10 mouse cellular contexts compared by ENCODE assay signal in genomic region chr19:29418661-29419115, GRCm38 (mm10). TPM values are rescaled to one million over a fixed set of nuclear protein-coding genes. Genes with fewer than 3 reads are reported as not detected.
DNase-seq lines count a peak whose midpoint lies in the region; ATAC-seq and TF ChIP-seq lines count a peak whose summit lies in the region.
"Had no signal": no experiment of that assay in that cellular context is flagged by ENCODE, and none has a peak within 500 bp of the region (broad histone marks: within the 10 kb centered on the region; RNA-seq: fewer than 3 reads in every experiment).

No protein-coding gene starts in this region.

- TF ChIP-seq CTCF in liver, embryonic 14.5 days (IDR thresholded peaks at IDR 0.05; ENCODE audit: low read depth): no peak

- H3K9me3 ChIP-seq in embryonic facial prominence, embryonic 15.5 days (replicated peaks): no peaks in the 10 kb centered on the region
- H3K9me3 ChIP-seq in embryonic facial prominence, embryonic 10.5 days: no peaks in the 10 kb centered on the region
- no peaks in the 10 kb centered on the region for H3K9me3 ChIP-seq in liver, embryonic 14.5 days (ENCODE audit: control insufficient read depth, low read length)
- H3K9me3 ChIP-seq in stomach, embryonic 14.5 days (ENCODE audit: control insufficient read depth, low read depth, low read length): no peaks in the 10 kb centered on the region
- H3K9me3 ChIP-seq: neural tube, embryonic 13.5 days had no signal

- H3K9ac ChIP-seq in embryonic facial prominence, embryonic 15.5 days: no peak overlapping the region
- no peak overlapping the region for H3K9ac ChIP-seq in liver, embryonic 14.5 days (replicated peaks)
- no peak overlapping the region for H3K9ac ChIP-seq in stomach, embryonic 14.5 days (replicated peaks; ENCODE audit: low read depth, low read length)
- H3K9ac ChIP-seq: neural tube, embryonic 13.5 days had no signal

- H3K27me3 ChIP-seq in embryonic facial prominence, embryonic 15.5 days: no peaks in the 10 kb centered on the region
- H3K27me3 ChIP-seq in embryonic facial prominence, embryonic 10.5 days (replicated peaks; ENCODE audit: low read depth, poor library complexity, severe bottlenecking): no peaks in the 10 kb centered on the region
- H3K27me3 ChIP-seq in liver, embryonic 14.5 days (ENCODE audit: control insufficient read depth, insufficient read depth, low read length): no peaks in the 10 kb centered on the region
- H3K27me3 ChIP-seq in stomach, embryonic 14.5 days (ENCODE audit: control insufficient read depth, insufficient read depth, low read length): no peaks in the 10 kb centered on the region
- H3K27me3 ChIP-seq: CH12.LX; neural tube, embryonic 13.5 days had no signal

- H3K27ac ChIP-seq in embryonic facial prominence, embryonic 15.5 days (replicated peaks): 0 out of 2 replicates have a peak overlapping the region, but pooled peaks have one; percentile 17
- no peak overlapping the region for H3K27ac ChIP-seq in embryonic facial prominence, embryonic 10.5 days (replicated peaks)
- peak overlapping the region; percentile 30 for H3K27ac ChIP-seq in liver, embryonic 14.5 days
- H3K27ac ChIP-seq in stomach, embryonic 14.5 days (ENCODE audit: low read length): peak overlapping the region; percentile 27; the same call in 1 of the 2 replicates
- H3K27ac ChIP-seq: neural tube, embryonic 13.5 days had no signal

- H3K4me3 ChIP-seq in embryonic facial prominence, embryonic 15.5 days (replicated peaks): no peak overlapping the region
- no peak overlapping the region for H3K4me3 ChIP-seq in embryonic facial prominence, embryonic 10.5 days
- H3K4me3 ChIP-seq in liver, embryonic 14.5 days (ENCODE audit: insufficient read depth in 1 of 2, low read depth in 2 of 2, low read length in 2 of 2): no peak overlapping the region
- no peak overlapping the region for H3K4me3 ChIP-seq in stomach, embryonic 14.5 days (ENCODE audit: low read depth, low read length)
- H3K4me3 ChIP-seq: neural tube, embryonic 13.5 days had no signal

- intact Hi-C loops in gastrocnemius, postnatal 14 days (cut with DNase I; ENCODE audit: low total_unique reads): no loop called here

- peaks cover 1% of the 10 kb centered on the region; the same call in 1 of the 2 replicates for H3K4me1 ChIP-seq in embryonic facial prominence, embryonic 15.5 days
- H3K4me1 ChIP-seq in embryonic facial prominence, embryonic 10.5 days: peaks cover 12% of the 10 kb centered on the region
- H3K4me1 ChIP-seq in liver, embryonic 14.5 days (replicated peaks; ENCODE audit: control insufficient read depth in 2 of 2, insufficient read depth in 2 of 2, low read length in 1 of 2): peaks cover 6 to 22% of the 10 kb centered on the region in 2 experiments; a peak in 2 of 4 replicates
- 0 out of 2 replicates have a peak, but pooled peaks cover 4% of the 10 kb centered on the region for H3K4me1 ChIP-seq in stomach, embryonic 14.5 days (ENCODE audit: control insufficient read depth, insufficient read depth, low read length)
- H3K4me1 ChIP-seq: neural tube, embryonic 13.5 days had no signal

- no peak for TF ChIP-seq EP300 in liver, embryonic 14.5 days (IDR thresholded peaks at IDR 0.05; ENCODE audit: low read depth)

- ATAC-seq in embryonic facial prominence, embryonic 15.5 days (ENCODE audit: insufficient number of reproducible peaks, low FRiP score, low TSS enrichment, low read depth): no peak
- peak; percentile 21; the same call in 1 of the 2 replicates for ATAC-seq in liver, embryonic 14.5 days (ENCODE audit: insufficient read depth)
- ATAC-seq in stomach, embryonic 14.5 days (ENCODE audit: insufficient number of reproducible peaks, insufficient read depth, low FRiP score, low read depth): no peak

- no peaks in the 10 kb centered on the region for H3K36me3 ChIP-seq in embryonic facial prominence, embryonic 15.5 days
- H3K36me3 ChIP-seq in embryonic facial prominence, embryonic 10.5 days (replicated peaks): no peaks in the 10 kb centered on the region
- no peaks in the 10 kb centered on the region for H3K36me3 ChIP-seq in liver, embryonic 14.5 days (replicated peaks; ENCODE audit: control insufficient read depth, insufficient read depth, low read depth)
- no peaks in the 10 kb centered on the region for H3K36me3 ChIP-seq in stomach, embryonic 14.5 days (ENCODE audit: control insufficient read depth, insufficient read depth, low read length)
- H3K36me3 ChIP-seq: neural tube, embryonic 13.5 days had no signal

- no peak for DNase-seq in embryonic facial prominence, embryonic 10.5 days (ENCODE audit: low spot score)
- peak; percentile 23 to 27 for DNase-seq in heart, adult 9 months (ENCODE audit: low spot score in 2 of 2)
- peak in 1 of 3 experiments; percentile 18 for DNase-seq in liver, embryonic 14.5 days (ENCODE audit: low read depth in 3 of 3, low spot score in 3 of 3)
- no peak for DNase-seq in urinary bladder, postnatal 10 days (ENCODE audit: low spot score)
- DNase-seq in ovary, adult 18-20 months (ENCODE audit: low spot score): no peak
- DNase-seq in gastrocnemius, postnatal 14 days: no peak

- 50% methylated on average over 9 of the region's 9 CpGs for WGBS in embryonic facial prominence, embryonic 15.5 days
- 47% methylated on average over 9 of the region's 9 CpGs for WGBS in embryonic facial prominence, embryonic 10.5 days
- 2% methylated on average over 9 of the region's 9 CpGs for WGBS in liver, embryonic 14.5 days (ENCODE audit: insufficient replicate concordance)
- WGBS in stomach, embryonic 14.5 days: 22% methylated on average over 9 of the region's 9 CpGs

- no peak overlapping the region for H3K4me2 ChIP-seq in embryonic facial prominence, embryonic 15.5 days (replicated peaks)
- H3K4me2 ChIP-seq in liver, embryonic 14.5 days (ENCODE audit: low read depth): peak overlapping the region; percentile 41
- no peak overlapping the region; the same call in 1 of the 2 replicates for H3K4me2 ChIP-seq in stomach, embryonic 14.5 days (replicated peaks; ENCODE audit: low read depth, low read length)
- H3K4me2 ChIP-seq: neural tube, embryonic 13.5 days had no signal

RNA-seq across cellular contexts. Expression of gene Pdcd1lg2, which starts 8.0 kb away (rescaled TPM):
- not detected in 2 replicates for polyA plus RNA-seq in embryonic facial prominence, embryonic 15.5 days (2015; fragmentation: Nextera tagmentation; extraction: Ambion mirVana)
- polyA plus RNA-seq in embryonic facial prominence, embryonic 10.5 days (2016; fragmentation: Nextera tagmentation; extraction: Ambion mirVana): not detected in 2 replicates
- 0.02 TPM in 1 of 2 replicates, not detected in the other for polyA plus RNA-seq in liver, embryonic 14.5 days (2012; rRNA removed)
- polyA plus RNA-seq in liver, embryonic 14.5 days (2014; fragmentation: Nextera tagmentation; extraction: Ambion mirVana): not detected in 2 replicates
- polyA plus RNA-seq in stomach, embryonic 14.5 days (2014; fragmentation: Nextera tagmentation; extraction: Ambion mirVana): not detected in 2 replicates
- not detected for total RNA-seq in gastrocnemius, postnatal 14 days (2021)
- polyA plus RNA-seq: neural tube, embryonic 13.5 days had no signal

RNA-seq across cellular contexts. Expression of gene Cd274, which starts 51.4 kb away (rescaled TPM):
- polyA plus RNA-seq in embryonic facial prominence, embryonic 15.5 days (2015; fragmentation: Nextera tagmentation; extraction: Ambion mirVana): 0.71 and 0.72 TPM in 2 replicates
- polyA plus RNA-seq in embryonic facial prominence, embryonic 10.5 days (2016; fragmentation: Nextera tagmentation; extraction: Ambion mirVana): 0.11 and 0.18 TPM in 2 replicates
- 0.65 and 0.75 TPM in 2 replicates for polyA plus RNA-seq in liver, embryonic 14.5 days (2012; rRNA removed)
- 0.10 and 0.67 TPM in 2 replicates for polyA plus RNA-seq in liver, embryonic 14.5 days (2014; fragmentation: Nextera tagmentation; extraction: Ambion mirVana)
- polyA plus RNA-seq in stomach, embryonic 14.5 days (2014; fragmentation: Nextera tagmentation; extraction: Ambion mirVana): 0.45 and 0.46 TPM in 2 replicates
- under 1 TPM; 0.53 to 0.64 TPM for total RNA-seq in gastrocnemius, postnatal 14 days (2021)

RNA-seq across cellular contexts. Expression of gene Plgrkt, which starts 51.5 kb away (rescaled TPM):
- 79.0 and 83.9 TPM in 2 replicates for polyA plus RNA-seq in embryonic facial prominence, embryonic 15.5 days (2015; fragmentation: Nextera tagmentation; extraction: Ambion mirVana)
- polyA plus RNA-seq in embryonic facial prominence, embryonic 10.5 days (2016; fragmentation: Nextera tagmentation; extraction: Ambion mirVana): 34.7 and 35.3 TPM in 2 replicates
- polyA plus RNA-seq in liver, embryonic 14.5 days (2012; rRNA removed): 14.0 and 21.9 TPM in 2 replicates
- polyA plus RNA-seq in liver, embryonic 14.5 days (2014; fragmentation: Nextera tagmentation; extraction: Ambion mirVana): 26.2 and 28.3 TPM in 2 replicates
- 66.9 and 68.1 TPM in 2 replicates for polyA plus RNA-seq in stomach, embryonic 14.5 days (2014; fragmentation: Nextera tagmentation; extraction: Ambion mirVana)
- 10 to 100 TPM; 19.9 to 22.5 TPM for total RNA-seq in gastrocnemius, postnatal 14 days (2021)

Comparison
In these comparisons a context has a peak if more than half of its experiments do, and no peak if none do; other contexts are left out.
1. DNase-seq: peak in heart, adult 9 months (2 of 2); none in embryonic facial prominence, embryonic 10.5 days (single experiment), urinary bladder, postnatal 10 days (single experiment), ovary, adult 18-20 months (single experiment) and gastrocnemius, postnatal 14 days (single experiment).